Mouse (Mus musculus) liver, adult 2 months (tissue): ENCODE measurements at regions not wholly inside any gene's neighbourhood (a gene's known extent, or its start where the extent isn't known, plus 50 kb on each side); places are given as distances from the start of the nearest gene placed in this dataset.

Source experiments
- CTCF ChIP-seq: fragments of 200-500 bp; IDR thresholded peaks from 2 replicates; pipeline ENCODE4 v1.5.1; 2011; ENCODE audit warnings: low read depth, low read length, control low read depth
- POLR2A ChIP-seq: fragments of 200-500 bp; IDR thresholded peaks from 2 replicates; pipeline ENCODE4 v1.6.1; 2011; ENCODE audit warnings: low read length, control low read depth; ENCODE audit not compliant: insufficient read depth; ENCODE audit errors: extremely low read depth

DNA sequence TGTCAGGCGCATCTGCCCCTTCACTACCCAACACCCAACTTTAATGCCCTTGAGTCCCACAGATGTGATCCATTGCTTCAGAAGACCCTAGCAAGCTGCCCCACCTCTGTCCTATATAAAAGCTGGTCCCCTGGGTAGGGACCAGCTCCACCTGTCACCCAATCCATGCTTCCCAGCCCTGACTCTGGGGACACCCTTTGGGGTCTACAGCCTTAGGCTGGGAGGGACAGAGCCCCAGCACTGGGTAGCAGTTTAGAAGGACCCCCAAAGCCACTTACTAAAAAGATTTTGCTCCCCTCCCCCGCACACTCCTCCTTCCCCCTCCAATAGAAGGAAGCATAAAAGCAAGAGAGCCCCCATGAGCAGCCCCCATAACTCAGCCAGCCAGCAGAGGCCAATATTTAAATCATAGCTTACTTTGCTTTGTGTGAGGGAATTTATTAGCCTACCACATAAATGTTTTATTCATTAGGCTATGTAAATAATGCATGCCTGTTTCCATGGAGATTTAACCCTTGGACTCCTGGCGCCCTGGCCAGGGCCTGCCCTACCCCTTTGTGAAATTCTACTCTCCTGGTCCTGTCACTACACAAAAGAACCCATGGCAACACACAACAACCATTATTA is 190.6 kb upstream of the Mvb12b start:
- TF ChIP-seq CTCF (no peak), POLR2A (no peak)
